Mouse (Mus musculus): ENCODE data around the gene Gtf2h4.

DNA sequence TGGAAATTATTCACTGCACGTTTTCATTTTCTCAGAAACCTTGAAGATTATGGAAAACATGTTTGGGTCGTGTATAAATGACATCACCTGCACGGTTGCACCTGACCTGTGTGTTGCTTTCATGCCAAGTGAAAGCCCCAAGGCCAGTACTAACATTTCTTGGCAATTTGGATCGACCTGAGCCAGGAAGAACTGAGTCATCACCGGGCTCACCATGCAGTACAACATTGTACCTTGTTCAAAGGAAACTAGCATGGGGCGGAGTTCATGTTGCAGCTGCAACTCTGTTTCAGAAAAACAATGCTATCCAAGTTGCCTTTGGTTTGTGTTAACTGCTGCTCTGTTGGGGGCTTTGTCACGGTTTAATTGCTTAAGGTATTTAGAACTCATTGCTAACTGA lies 34.4 kb upstream of the Gtf2h4 start:
- no peak for TF ChIP-seq GATA1 (IDR thresholded peaks at IDR 0.05; ENCODE audit: borderline replicate concordance, low read length)
- no peak for TF ChIP-seq FLI1 (IDR thresholded peaks at IDR 0.05; ENCODE audit: low read length)

Data from megakaryocyte, embryonic 14.5 days (primary cell).